Mouse (Mus musculus): ENCODE measurements at regions not wholly inside any gene's neighbourhood (a gene's known extent, or its start where the extent isn't known, plus 50 kb on each side); places are given as distances from the start of the nearest gene placed in this dataset.
"Not testable (repeated sequence)": the region's sequence is repeated elsewhere in the genome, so short reads cannot be mapped to it uniquely, and the experiment has no call there.

DNA sequence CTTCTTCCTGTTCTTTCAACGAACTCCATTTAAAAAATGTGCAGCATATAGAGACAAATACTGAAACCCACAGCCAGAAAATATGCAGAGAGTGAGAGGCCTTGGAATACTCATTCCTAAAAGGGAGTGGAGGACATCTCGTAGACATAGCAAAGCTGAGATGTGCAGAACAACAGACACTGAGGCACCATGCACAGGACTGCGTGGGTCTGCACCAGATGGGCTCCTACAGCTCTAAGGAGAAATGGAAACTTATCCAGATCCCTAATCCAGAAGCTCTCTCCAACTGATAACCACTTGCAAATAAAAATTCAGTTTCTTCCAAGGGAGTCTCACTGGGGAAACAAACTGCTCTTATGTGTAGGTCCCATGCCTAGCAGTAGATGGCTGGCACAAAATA, 101.6 kb downstream of the Slc25a24 start:
- no peak for DNase-seq (ENCODE audit: low spot score)

- DNase-seq (ENCODE audit: low spot score) = no peak
These were observed 106.2 kb upstream of the Vav3 start for GRCm38 (mm10) chr3:109234275-109234674.

DNA sequence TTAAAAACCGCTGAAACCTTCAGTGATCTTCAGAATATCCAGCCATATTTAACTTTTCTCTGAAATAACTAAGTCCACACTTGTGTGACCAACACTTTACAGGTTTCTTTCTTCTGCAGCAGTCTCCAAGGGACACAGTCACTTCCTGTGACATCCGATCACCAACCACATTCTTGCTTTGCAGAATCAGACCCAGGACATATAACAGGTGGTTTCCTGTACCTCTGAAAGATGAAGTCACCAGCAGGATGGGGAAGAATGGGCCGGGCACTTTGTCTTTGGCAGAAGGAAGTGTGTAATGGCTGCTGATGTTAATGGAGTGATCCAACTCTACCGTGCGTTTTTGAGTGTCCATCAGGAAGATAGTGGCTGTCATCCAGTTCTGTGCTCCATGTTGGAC, 103.5 kb upstream of the Vav3 start:
- no peak for DNase-seq (ENCODE audit: low spot score)

GRCm38 (mm10) chr3:109243491-109243890, 97.0 kb upstream of the Vav3 start:
- no peak for DNase-seq (ENCODE audit: low spot score)

DNA sequence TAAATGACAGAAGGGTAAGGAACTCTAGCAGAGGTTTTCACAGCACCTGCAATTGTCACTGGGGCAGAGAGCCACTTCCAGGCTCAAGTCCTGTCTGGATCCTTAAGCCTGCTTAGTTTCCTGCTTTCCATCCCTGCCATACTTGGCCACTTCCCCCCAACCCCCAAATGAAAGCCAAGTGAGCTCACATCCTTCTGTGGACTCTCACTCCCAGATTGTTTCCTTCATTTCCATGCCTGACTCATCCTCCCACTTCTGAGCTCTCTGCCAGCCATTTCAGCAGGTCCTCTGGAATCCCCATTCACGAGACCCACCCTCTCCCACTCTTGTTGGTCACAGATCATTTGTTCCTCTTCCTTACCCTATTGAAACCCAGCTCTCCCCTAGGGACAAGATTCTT, 91.7 kb upstream of the Vav3 start:
- no peak for DNase-seq (ENCODE audit: low spot score)

- no peak for DNase-seq (ENCODE audit: low spot score)
These were observed 91.1 kb upstream of the Vav3 start for GRCm38 (mm10) chr3:109249359-109249758.

GRCm38 (mm10) chr3:109249989-109250388, 90.5 kb upstream of the Vav3 start:
- DNase-seq (ENCODE audit: low spot score) = no peak

GRCm38 (mm10) chr3:109251716-109252115, 88.7 kb upstream of the Vav3 start:
- DNase-seq (ENCODE audit: low spot score) = no peak

- no peak for DNase-seq (ENCODE audit: low spot score)
These were observed 86.3 kb upstream of the Vav3 start for GRCm38 (mm10) chr3:109254001-109254630.

DNA sequence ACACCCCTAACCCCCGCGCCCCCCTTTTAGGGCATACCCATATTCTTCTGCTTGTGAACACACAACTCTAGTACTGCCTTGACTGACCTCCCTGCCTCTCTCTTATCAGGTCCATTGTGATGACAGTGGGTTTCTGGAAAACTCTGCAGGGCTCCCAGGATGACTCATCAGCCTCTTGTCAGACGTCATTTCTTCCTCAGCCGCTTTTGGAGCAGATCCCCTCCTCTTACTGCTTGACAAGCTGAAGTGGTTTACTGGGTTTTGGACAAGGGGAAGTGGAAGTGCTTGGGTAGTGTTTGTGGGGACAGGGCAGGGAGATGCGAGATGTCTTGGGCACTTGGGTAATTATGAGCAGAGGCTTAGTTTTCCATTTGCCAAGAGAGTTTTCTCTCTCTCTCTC, 85.5 kb upstream of the Vav3 start:
- DNase-seq (ENCODE audit: low spot score) = no peak

DNA sequence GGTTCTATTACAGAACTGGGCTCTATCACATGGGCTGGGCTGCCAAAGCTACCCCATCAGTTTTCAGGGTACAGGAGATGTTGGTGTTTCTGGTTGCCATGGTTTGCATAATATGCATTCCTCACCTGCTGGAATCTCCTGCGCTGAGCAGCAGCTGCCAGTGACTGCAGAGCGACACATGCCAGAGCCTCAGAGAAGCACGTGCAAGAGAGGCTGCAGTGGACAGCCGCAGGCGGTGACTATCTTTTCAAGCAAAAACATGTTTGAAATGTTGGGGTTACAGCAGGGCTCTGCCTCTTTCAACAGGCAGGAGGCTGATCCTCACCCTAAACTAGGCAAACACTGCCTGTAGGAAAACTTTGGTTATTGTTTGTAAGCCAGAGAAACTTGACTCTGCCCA, 83.7 kb upstream of the Vav3 start:
- no peak for DNase-seq (ENCODE audit: low spot score)

DNA sequence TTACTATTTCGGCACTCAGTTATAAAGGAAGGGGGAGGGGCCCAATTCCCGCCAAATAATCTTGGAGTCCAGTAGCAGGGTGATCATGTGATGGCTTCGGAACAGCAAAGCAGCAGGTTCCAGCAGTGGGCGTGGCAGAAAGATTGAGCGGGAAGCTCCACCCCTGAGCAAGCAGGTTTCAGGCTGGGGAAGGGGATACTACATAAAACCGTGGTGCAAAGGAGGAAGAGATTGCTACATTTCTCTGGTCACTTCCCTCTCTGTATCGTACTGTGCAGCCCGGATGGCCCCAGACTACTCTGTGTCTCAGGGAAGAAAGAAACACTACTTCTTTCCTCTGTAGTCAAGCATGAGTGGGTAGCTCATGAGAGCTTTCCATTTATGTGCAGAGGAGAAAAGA, 73.5 kb upstream of the Vav3 start:
- DNase-seq (ENCODE audit: low spot score) = not testable (repeated sequence)

DNA sequence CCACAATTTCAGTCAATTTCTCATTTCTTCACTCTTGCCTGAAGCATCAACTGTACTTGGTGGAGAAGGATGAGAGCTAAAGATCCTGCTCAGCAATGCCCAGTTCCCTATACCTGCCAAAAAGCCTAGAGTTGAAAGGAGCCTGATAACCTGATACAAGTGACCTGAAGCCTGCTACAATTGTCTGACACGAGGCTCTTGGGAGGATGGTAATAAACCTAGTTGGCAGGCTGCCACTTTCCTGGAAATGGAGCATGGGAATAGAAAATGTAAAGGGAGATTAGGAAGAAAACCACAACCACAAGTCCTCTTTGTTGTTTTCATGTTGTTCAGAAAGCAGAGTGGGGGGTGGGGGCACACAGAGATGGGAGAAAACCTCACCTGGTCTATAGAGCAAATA, 69.7 kb upstream of the Vav3 start:
- no peak for DNase-seq (ENCODE audit: low spot score)

DNA sequence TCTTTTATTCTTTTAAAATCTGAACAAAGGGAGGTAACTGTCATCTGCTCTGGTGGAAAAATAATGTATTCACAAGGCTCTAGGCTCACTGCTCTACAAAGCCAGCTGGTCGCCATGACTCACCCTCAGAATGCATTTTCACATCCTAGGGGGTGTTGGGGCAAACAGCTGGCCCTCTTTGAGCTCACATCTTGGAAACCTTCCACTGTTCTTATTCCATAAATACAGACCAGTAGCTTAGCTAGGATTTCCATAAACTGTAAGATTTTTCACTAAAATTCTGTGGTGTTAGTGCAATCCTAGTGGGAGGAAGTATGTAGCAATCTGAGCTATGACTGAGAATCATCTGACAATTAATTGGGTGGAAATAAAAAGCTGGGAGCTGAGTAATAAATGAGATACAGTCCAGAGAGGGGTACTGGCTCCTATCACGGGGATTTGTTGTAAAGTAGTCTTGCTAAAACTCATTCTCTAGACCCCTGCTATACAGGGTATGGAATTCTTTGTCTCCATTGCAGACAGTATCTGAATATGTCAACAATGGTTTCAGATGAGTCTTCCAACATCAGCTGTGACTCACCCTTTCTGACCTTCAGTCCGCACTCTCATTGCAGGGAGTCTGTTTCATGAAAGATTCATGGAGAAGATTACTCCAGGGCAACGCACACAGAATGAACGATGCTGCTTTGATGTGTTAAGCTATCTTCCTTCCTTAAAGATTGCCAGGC, 67.2 kb upstream of the Vav3 start:
- peak; percentile 65 for DNase-seq (ENCODE audit: low spot score)

GRCm38 (mm10) chr3:109273802-109274155, 66.7 kb upstream of the Vav3 start:
- no peak for DNase-seq (ENCODE audit: low spot score)

GRCm38 (mm10) chr3:109279086-109279485, 61.4 kb upstream of the Vav3 start:
- DNase-seq (ENCODE audit: low spot score) = no peak

DNA sequence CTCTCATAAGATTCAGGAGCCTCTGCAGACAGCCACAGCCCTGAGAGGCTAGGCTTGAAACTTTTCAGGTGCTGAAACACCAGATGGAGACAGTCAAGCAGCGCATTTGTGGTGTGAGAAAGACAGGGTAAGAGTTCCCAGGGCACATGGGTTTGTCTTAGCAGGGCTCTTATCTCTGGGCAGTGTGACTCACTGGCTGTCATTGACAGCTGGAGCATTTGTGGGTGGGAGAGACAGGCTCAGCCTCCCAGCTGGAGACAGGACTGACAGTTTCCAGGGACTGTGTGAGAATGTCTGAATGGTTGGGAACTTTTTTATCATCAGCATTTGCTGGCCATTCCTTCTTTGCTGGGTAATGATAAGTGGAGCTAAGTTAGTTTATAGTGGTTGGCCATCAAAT, 53.9 kb upstream of the Vav3 start:
- no peak for DNase-seq (ENCODE audit: low spot score)

All from layer of hippocampus, adult 9-10 months (tissue).